Mouse (Mus musculus): Measurements from ENCODE around the gene Bmp2k.

GRCm38 (mm10) chr5:97090034-97090784 is 92.7 kb downstream of the Bmp2k start:
- TF ChIP-seq POLR2A (IDR thresholded peaks at IDR 0.05; ENCODE audit: control insufficient read depth, low read depth, low read length) (no peak), CTCF (IDR thresholded peaks at IDR 0.05; ENCODE audit: control insufficient read depth, insufficient read depth, insufficient replicate concordance, low read depth, low read length) (no peak)
